ENCODE assay signal across 21 mouse cellular contexts in the genomic region with DNA sequence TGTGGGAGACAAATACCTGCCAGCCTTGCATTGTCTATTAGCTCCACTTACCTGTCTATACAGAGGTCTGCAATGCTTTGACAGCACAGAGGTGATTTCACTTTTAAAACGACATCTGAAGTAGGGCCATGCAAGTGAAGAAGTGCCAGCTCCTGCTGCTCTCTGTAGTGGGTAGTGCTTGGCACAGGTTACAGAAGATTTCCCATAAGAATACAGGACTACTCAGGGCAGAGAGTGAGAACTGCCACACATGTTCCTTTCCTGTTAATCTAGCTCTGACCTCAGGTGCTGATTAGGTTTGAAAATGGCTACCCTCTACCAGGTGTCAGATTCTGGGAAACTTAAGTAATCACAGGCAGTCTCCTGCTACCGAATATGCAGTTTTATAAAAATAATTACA. TPM values are rescaled to one million over a fixed set of nuclear protein-coding genes. Genes with fewer than 3 reads are reported as not detected.
"Had no signal": no experiment of that assay in that cellular context is flagged by ENCODE, and none has a peak within 500 bp of the region (broad histone marks: within the 10 kb centered on the region; RNA-seq: fewer than 3 reads in every experiment).

A gene (minus strand): TSS at position 101 of the 400 bp plus-strand sequence.

- DNase-seq: left cerebral cortex, postnatal 4 days; liver; liver, embryonic 13.5 days; liver, postnatal 0 days; lung, adult 18-20 months; lung, adult 2 months; lung, embryonic 14.5 days; lung, postnatal 10 days; lung, postnatal 14 days; lung, postnatal 36 days; lung, postnatal 4 days; midbrain, embryonic 14.5 days had no signal

RNA-seq across cellular contexts. Expression of the gene that starts here (rescaled TPM):
- total RNA-seq: left cerebral cortex, postnatal 10 days; left cerebral cortex, postnatal 14 days; left cerebral cortex, postnatal 25 days; left cerebral cortex, postnatal 36 days; left cerebral cortex, postnatal 4 days; megakaryocyte progenitor cell, adult 5-6 weeks; megakaryocyte, adult 5-6 weeks; megakaryocyte-erythroid progenitor cell, adult 5-6 weeks; midbrain, postnatal 0 days; monocyte, adult 5-6 weeks had no signal
